In genomic region chr12:87021040-87021439, GRCm38 (mm10) we compare ENCODE assay signal across 22 mouse cellular contexts. TPM values are rescaled to one million over a fixed set of nuclear protein-coding genes. Genes with fewer than 3 reads are reported as not detected.
DNase-seq lines count a peak whose midpoint lies in the region; ATAC-seq and TF ChIP-seq lines count a peak whose summit lies in the region.
"Had no signal": no experiment of that assay in that cellular context is flagged by ENCODE, and none has a peak within 500 bp of the region (broad histone marks: within the 10 kb centered on the region; RNA-seq: fewer than 3 reads in every experiment).

Tmem63c (plus strand) TSS chr12:87021340.

- ATAC-seq in hindbrain, embryonic 16.5 days: no peak
- ATAC-seq in hindbrain, embryonic 12.5 days (ENCODE audit: low FRiP score): no peak
- ATAC-seq in midbrain, postnatal 0 days (ENCODE audit: low FRiP score): no peak
- no peak for ATAC-seq in midbrain, embryonic 14.5 days (ENCODE audit: low FRiP score, low TSS enrichment)
- ATAC-seq: intestine, postnatal 0 days had no signal

- no peak for TF ChIP-seq CTCF in midbrain, postnatal 0 days (IDR thresholded peaks at IDR 0.05)

- H3K9me3 ChIP-seq in hindbrain, embryonic 16.5 days (ENCODE audit: control insufficient read depth, low read length): no peaks in the 10 kb centered on the region
- no peaks in the 10 kb centered on the region for H3K9me3 ChIP-seq in hindbrain, embryonic 12.5 days (replicated peaks)
- no peaks in the 10 kb centered on the region for H3K9me3 ChIP-seq in midbrain, postnatal 0 days (ENCODE audit: low read length)
- no peaks in the 10 kb centered on the region for H3K9me3 ChIP-seq in midbrain, embryonic 14.5 days (ENCODE audit: control insufficient read depth, low read length)
- H3K9me3 ChIP-seq: embryonic facial prominence, embryonic 15.5 days; forebrain, embryonic 10.5 days; limb, embryonic 13.5 days; liver, embryonic 15.5 days had no signal

- H3K4me3 ChIP-seq in hindbrain, embryonic 16.5 days (ENCODE audit: low read length): no peak within 1 kb of the TSS
- no peak within 1 kb of the TSS for H3K4me3 ChIP-seq in hindbrain, embryonic 12.5 days
- H3K4me3 ChIP-seq in midbrain, postnatal 0 days (ENCODE audit: low read depth, low read length): no peak within 1 kb of the TSS
- no peak within 1 kb of the TSS for H3K4me3 ChIP-seq in midbrain, embryonic 14.5 days (replicated peaks; ENCODE audit: low read depth, low read length)
- H3K4me3 ChIP-seq: embryonic facial prominence, embryonic 15.5 days; forebrain, embryonic 10.5 days; limb, embryonic 13.5 days; liver, embryonic 15.5 days had no signal

- intact Hi-C loops in left cerebral cortex, postnatal 4 days (cut with DNase I): no loop called here

- no peak within 1 kb of the TSS for H3K9ac ChIP-seq in hindbrain, embryonic 16.5 days (ENCODE audit: low read depth, low read length)
- no peak within 1 kb of the TSS for H3K9ac ChIP-seq in hindbrain, embryonic 12.5 days
- H3K9ac ChIP-seq in midbrain, postnatal 0 days (replicated peaks; ENCODE audit: low read length, poor library complexity, severe bottlenecking): no peak within 1 kb of the TSS
- H3K9ac ChIP-seq in midbrain, embryonic 14.5 days (replicated peaks; ENCODE audit: low read length): no peak within 1 kb of the TSS
- H3K9ac ChIP-seq: embryonic facial prominence, embryonic 15.5 days; limb, embryonic 13.5 days; liver, embryonic 15.5 days had no signal

- no peaks in the 10 kb centered on the region for H3K27me3 ChIP-seq in hindbrain, embryonic 16.5 days (replicated peaks; ENCODE audit: control insufficient read depth, insufficient read depth, low read length)
- peaks cover 5% of the 10 kb centered on the region; the same call in 1 of the 2 replicates for H3K27me3 ChIP-seq in hindbrain, embryonic 12.5 days
- H3K27me3 ChIP-seq in midbrain, postnatal 0 days (ENCODE audit: insufficient read depth, low read length): no peaks in the 10 kb centered on the region
- H3K27me3 ChIP-seq in midbrain, embryonic 14.5 days (ENCODE audit: control insufficient read depth, insufficient read depth, low read length): no peaks in the 10 kb centered on the region

- no peak within 1 kb of the TSS for H3K27ac ChIP-seq in hindbrain, embryonic 16.5 days (ENCODE audit: low read depth, low read length)
- H3K27ac ChIP-seq in hindbrain, embryonic 12.5 days: no peak within 1 kb of the TSS
- H3K27ac ChIP-seq in midbrain, postnatal 0 days (ENCODE audit: low read depth, low read length): no peak within 1 kb of the TSS
- no peak within 1 kb of the TSS for H3K27ac ChIP-seq in midbrain, embryonic 14.5 days (replicated peaks; ENCODE audit: low read depth, low read length)
- H3K27ac ChIP-seq: embryonic facial prominence, embryonic 15.5 days; forebrain, embryonic 10.5 days; kidney, postnatal 0 days; limb, embryonic 13.5 days; liver, embryonic 15.5 days had no signal

- no peak for DNase-seq in midbrain, postnatal 0 days (ENCODE audit: low spot score)
- no peak for DNase-seq in midbrain, embryonic 14.5 days
- DNase-seq in layer of hippocampus, postnatal 36 days: no peak
- no peak for DNase-seq in left cerebral cortex, postnatal 4 days
- DNase-seq in kidney, postnatal 4 days: no peak
- DNase-seq: adrenal gland, postnatal 36 days; cerebellum, postnatal 10 days; embryo, embryonic 11 days; lung, postnatal 10 days; retina, postnatal 1 day; right cerebral cortex, postnatal 4 days; thymus, postnatal 36 days had no signal

- no peak within 1 kb of the TSS for H3K4me2 ChIP-seq in hindbrain, embryonic 16.5 days (ENCODE audit: low read length)
- H3K4me2 ChIP-seq in hindbrain, embryonic 12.5 days (replicated peaks): no peak within 1 kb of the TSS
- H3K4me2 ChIP-seq in midbrain, postnatal 0 days (ENCODE audit: low read depth, low read length, poor library complexity, severe bottlenecking): no peak within 1 kb of the TSS
- no peak within 1 kb of the TSS for H3K4me2 ChIP-seq in midbrain, embryonic 14.5 days (ENCODE audit: low read length)
- H3K4me2 ChIP-seq: embryonic facial prominence, embryonic 15.5 days; limb, embryonic 13.5 days; liver, embryonic 15.5 days had no signal

- 79% methylated on average over 6 of the region's 6 CpGs for WGBS in hindbrain, embryonic 16.5 days
- WGBS in hindbrain, embryonic 12.5 days: 82% methylated on average over 6 of the region's 6 CpGs
- WGBS in midbrain, postnatal 0 days: 83% methylated on average over 6 of the region's 6 CpGs
- 79% methylated on average over 6 of the region's 6 CpGs for WGBS in midbrain, embryonic 14.5 days

- no peaks in the 10 kb centered on the region for H3K36me3 ChIP-seq in hindbrain, embryonic 16.5 days (ENCODE audit: control insufficient read depth, insufficient read depth, low read length)
- H3K36me3 ChIP-seq in hindbrain, embryonic 12.5 days: no peaks in the 10 kb centered on the region
- no peaks in the 10 kb centered on the region for H3K36me3 ChIP-seq in midbrain, postnatal 0 days (ENCODE audit: insufficient read depth, low read length)
- H3K36me3 ChIP-seq in midbrain, embryonic 14.5 days (ENCODE audit: control insufficient read depth, insufficient read depth, low read length): no peaks in the 10 kb centered on the region
- H3K36me3 ChIP-seq: embryonic facial prominence, embryonic 15.5 days; forebrain, embryonic 10.5 days; limb, embryonic 13.5 days; liver, embryonic 15.5 days had no signal

- H3K4me1 ChIP-seq in hindbrain, embryonic 16.5 days (ENCODE audit: control insufficient read depth, insufficient read depth, low read depth, low read length): no peaks in the 10 kb centered on the region
- peaks cover 1% of the 10 kb centered on the region; the same call in 1 of the 2 replicates for H3K4me1 ChIP-seq in hindbrain, embryonic 12.5 days
- H3K4me1 ChIP-seq in midbrain, postnatal 0 days (ENCODE audit: insufficient read depth, low read length): no peaks in the 10 kb centered on the region
- H3K4me1 ChIP-seq in midbrain, embryonic 14.5 days (ENCODE audit: control insufficient read depth, insufficient read depth, low read length): no peaks in the 10 kb centered on the region
- H3K4me1 ChIP-seq: embryonic facial prominence, embryonic 15.5 days; liver, embryonic 15.5 days had no signal

RNA-seq across cellular contexts. Expression of gene Tmem63c, which starts in this region (rescaled TPM):
- 11.0 and 11.9 TPM in 2 replicates for polyA plus RNA-seq in hindbrain, embryonic 16.5 days (2015; fragmentation: Nextera tagmentation; extraction: Ambion mirVana)
- 1.8 and 2.3 TPM in 2 replicates for polyA plus RNA-seq in hindbrain, embryonic 12.5 days (2016; fragmentation: Nextera tagmentation; extraction: Ambion mirVana)
- 25.4 and 30.1 TPM in 2 replicates for total RNA-seq in midbrain, postnatal 0 days (2014; rRNA removed)
- polyA plus RNA-seq in midbrain, postnatal 0 days (2015; fragmentation: Nextera tagmentation; extraction: Ambion mirVana): 10.2 and 10.7 TPM in 2 replicates
- polyA plus RNA-seq in midbrain, embryonic 14.5 days (2014; fragmentation: Nextera tagmentation; extraction: Ambion mirVana): 9.1 and 13.5 TPM in 2 replicates
- 10 to 100 TPM; 36.2 to 36.4 TPM for total RNA-seq in layer of hippocampus, postnatal 36 days (2021)
- total RNA-seq in left cerebral cortex, postnatal 4 days (2021): 10 to 100 TPM; 29.5 to 30.1 TPM
- total RNA-seq: hematopoietic stem cell, adult 5-6 weeks; megakaryocyte, adult 5-6 weeks had no signal
- polyA plus RNA-seq: liver, embryonic 15.5 days had no signal
